In the genomic region with DNA sequence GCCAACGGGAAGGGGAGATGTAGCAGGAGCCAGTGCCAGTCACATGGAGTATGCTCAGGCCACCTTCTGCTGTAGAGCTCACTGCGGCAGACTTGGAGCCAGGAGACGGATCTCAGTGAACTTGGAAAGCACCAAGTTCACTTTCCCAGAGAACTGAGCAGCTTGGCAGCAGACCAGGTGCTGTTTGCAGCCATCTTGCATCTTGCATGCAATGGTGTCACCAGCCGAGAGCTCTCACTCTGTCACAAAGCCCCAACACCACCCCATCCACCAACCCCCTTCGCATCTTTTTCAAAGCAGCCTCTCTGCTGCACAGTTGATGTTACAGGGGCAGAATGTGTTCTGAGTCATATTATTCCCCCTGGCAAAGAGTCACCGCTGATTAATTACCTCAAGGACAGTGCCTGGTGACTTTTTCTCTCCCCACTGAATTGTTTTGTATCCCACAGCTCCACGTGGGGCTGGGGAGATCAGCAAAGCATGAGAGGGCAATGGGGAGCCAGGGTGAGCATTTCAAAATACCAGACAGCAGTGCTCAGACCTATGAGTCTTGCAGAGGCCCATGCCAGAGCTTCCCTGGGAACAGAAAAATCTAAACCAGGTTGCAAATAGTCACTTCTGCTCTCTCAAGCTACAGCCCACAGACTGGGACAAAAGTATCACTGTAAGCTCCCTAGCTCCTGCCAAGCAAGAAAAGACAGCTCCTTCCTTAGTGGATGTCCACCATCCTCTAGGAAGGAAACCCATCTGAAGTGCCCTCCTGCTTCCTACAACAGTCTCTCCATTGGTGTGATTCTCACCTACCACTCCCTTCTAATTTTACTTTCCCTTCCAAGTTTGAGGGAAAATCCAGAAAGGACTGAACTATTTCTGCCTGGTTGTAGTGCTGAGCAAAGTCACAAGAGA, we compare ENCODE assay signal across 10 mouse cellular contexts.
DNase-seq lines count a peak whose midpoint lies in the region; ATAC-seq and TF ChIP-seq lines count a peak whose summit lies in the region.
"Had no signal": no experiment of that assay in that cellular context is flagged by ENCODE, and none has a peak within 500 bp of the region (broad histone marks: within the 10 kb centered on the region; RNA-seq: fewer than 3 reads in every experiment).

No protein-coding gene starts in this region.

- no peak for DNase-seq in frontal cortex, postnatal 25 days (ENCODE audit: low spot score in 2 of 2)
- DNase-seq in midbrain, postnatal 0 days (ENCODE audit: low spot score) = peak; percentile 57
- DNase-seq in cerebellum, adult 2 months = peak; percentile 8 to 15
- peak; percentile 32 to 33 for DNase-seq in right cerebral cortex, postnatal 10 days (ENCODE audit: low spot score in 2 of 2)
- no peak for DNase-seq in layer of hippocampus, postnatal 14 days (ENCODE audit: low spot score in 2 of 2)
- DNase-seq in kidney, adult 11 months = no peak
- DNase-seq: embryo, embryonic 11 days; heart, postnatal 10 days had no signal

- peak; percentile 97 for ATAC-seq in frontal cortex, adult (ENCODE audit: low TSS enrichment)
- ATAC-seq in midbrain, postnatal 0 days (ENCODE audit: low FRiP score) = no peak
- ATAC-seq in midbrain, embryonic 16.5 days = no peak

- H3K27ac ChIP-seq in midbrain, postnatal 0 days (ENCODE audit: low read depth, low read length) = no peak overlapping the region
- no peak overlapping the region for H3K27ac ChIP-seq in midbrain, embryonic 16.5 days (ENCODE audit: low read length)
- no peak overlapping the region for H3K27ac ChIP-seq in cerebellum, adult 2 months (ENCODE audit: insufficient read depth, low read length)

- no peak overlapping the region for H3K9ac ChIP-seq in midbrain, postnatal 0 days (replicated peaks; ENCODE audit: low read length, poor library complexity, severe bottlenecking)
- H3K9ac ChIP-seq in midbrain, embryonic 16.5 days (ENCODE audit: low read depth, low read length) = no peak overlapping the region

- H3K36me3 ChIP-seq in midbrain, postnatal 0 days (ENCODE audit: insufficient read depth, low read length) = no peaks in the 10 kb centered on the region
- no peaks in the 10 kb centered on the region for H3K36me3 ChIP-seq in midbrain, embryonic 16.5 days (ENCODE audit: control insufficient read depth, insufficient read depth, low read length)

- no peak overlapping the region for H3K4me3 ChIP-seq in midbrain, postnatal 0 days (ENCODE audit: low read depth, low read length)
- H3K4me3 ChIP-seq in midbrain, embryonic 16.5 days (ENCODE audit: low read depth, low read length) = no peak overlapping the region
- no peak overlapping the region for H3K4me3 ChIP-seq in cerebellum, adult 2 months (replicated peaks; ENCODE audit: insufficient read depth, low read depth, low read length)

- H3K4me2 ChIP-seq in midbrain, postnatal 0 days (ENCODE audit: low read depth, low read length, poor library complexity, severe bottlenecking) = no peak overlapping the region
- H3K4me2 ChIP-seq in midbrain, embryonic 16.5 days (ENCODE audit: low read length) = no peak overlapping the region

- H3K9me3 ChIP-seq in midbrain, postnatal 0 days (ENCODE audit: low read length) = no peaks in the 10 kb centered on the region
- no peaks in the 10 kb centered on the region for H3K9me3 ChIP-seq in midbrain, embryonic 16.5 days (replicated peaks; ENCODE audit: control insufficient read depth, low read length, poor library complexity, severe bottlenecking)

- no peak for TF ChIP-seq CTCF in midbrain, postnatal 0 days (IDR thresholded peaks at IDR 0.05)
- TF ChIP-seq CTCF in cerebellum, adult 2 months (IDR thresholded peaks at IDR 0.05; ENCODE audit: borderline replicate concordance, insufficient read depth, low read depth, low read length) = no peak

- 63% methylated on average over 7 of the region's 7 CpGs for WGBS in midbrain, postnatal 0 days
- 70% methylated on average over 7 of the region's 7 CpGs for WGBS in midbrain, embryonic 16.5 days
- WGBS in cerebellum, adult 2 months = 27% methylated on average over 7 of the region's 7 CpGs

- H3K27me3 ChIP-seq in midbrain, postnatal 0 days (ENCODE audit: insufficient read depth, low read length) = no peaks in the 10 kb centered on the region
- H3K27me3 ChIP-seq in midbrain, embryonic 16.5 days (ENCODE audit: control insufficient read depth, insufficient read depth, low read depth, low read length) = no peaks in the 10 kb centered on the region
- no peaks in the 10 kb centered on the region for H3K27me3 ChIP-seq in cerebellum, adult 2 months (ENCODE audit: control insufficient read depth, insufficient read depth, low read length)

- H3K4me1 ChIP-seq in midbrain, postnatal 0 days (ENCODE audit: insufficient read depth, low read length) = no peaks in the 10 kb centered on the region
- no peaks in the 10 kb centered on the region for H3K4me1 ChIP-seq in midbrain, embryonic 16.5 days (ENCODE audit: control insufficient read depth, insufficient read depth, low read length)
- peaks cover 2% of the 10 kb centered on the region; the same call in 1 of the 2 replicates for H3K4me1 ChIP-seq in cerebellum, adult 2 months (ENCODE audit: control insufficient read depth, insufficient read depth, low read length)

- TF ChIP-seq POLR2A in cerebellum, adult 2 months (IDR thresholded peaks at IDR 0.05; ENCODE audit: borderline replicate concordance, insufficient read depth, low read length) = no peak

Comparison
In these comparisons a context has a peak if more than half of its experiments do, and no peak if none do; other contexts are left out.
1. DNase-seq: peak in midbrain, postnatal 0 days (single experiment), cerebellum, adult 2 months (2 of 2) and right cerebral cortex, postnatal 10 days (2 of 2); none in frontal cortex, postnatal 25 days (0 of 2), layer of hippocampus, postnatal 14 days (0 of 2) and kidney, adult 11 months (single experiment).